In genomic region chr13:58801291-58801690, GRCm38 (mm10) we compare ENCODE assay signal across 28 mouse cellular contexts. TPM values are rescaled to one million over a fixed set of nuclear protein-coding genes. Genes with fewer than 3 reads are reported as not detected.
"Had no signal": no experiment of that assay in that cellular context is flagged by ENCODE, and none has a peak within 500 bp of the region (broad histone marks: within the 10 kb centered on the region; RNA-seq: fewer than 3 reads in every experiment).

No protein-coding gene starts in this region.

- H3K9me3 ChIP-seq: embryonic facial prominence, embryonic 15.5 days; forebrain, embryonic 13.5 days; forebrain, embryonic 15.5 days had no signal

- H3K36me3 ChIP-seq: embryonic facial prominence, embryonic 10.5 days; embryonic facial prominence, embryonic 12.5 days; embryonic facial prominence, embryonic 13.5 days; embryonic facial prominence, embryonic 15.5 days; forebrain, embryonic 10.5 days; forebrain, embryonic 12.5 days; forebrain, embryonic 15.5 days had no signal

- H3K9ac ChIP-seq: embryonic facial prominence, embryonic 12.5 days; embryonic facial prominence, embryonic 13.5 days; embryonic facial prominence, embryonic 15.5 days; forebrain, embryonic 12.5 days; forebrain, embryonic 13.5 days; forebrain, embryonic 15.5 days; forebrain, postnatal 0 days had no signal

- H3K4me1 ChIP-seq: embryonic facial prominence, embryonic 10.5 days; embryonic facial prominence, embryonic 12.5 days; embryonic facial prominence, embryonic 15.5 days; forebrain, embryonic 12.5 days; forebrain, embryonic 13.5 days had no signal

- H3K4me3 ChIP-seq: embryonic facial prominence, embryonic 10.5 days; embryonic facial prominence, embryonic 12.5 days; embryonic facial prominence, embryonic 13.5 days; embryonic facial prominence, embryonic 15.5 days; erythroblast, embryonic 14.5 days; forebrain, embryonic 10.5 days; forebrain, embryonic 12.5 days; forebrain, embryonic 13.5 days; forebrain, embryonic 15.5 days; gastrocnemius, adult 2 months; heart, adult 2 months had no signal

- DNase-seq: cerebellum, adult 2 months; cerebellum, adult 8-10 months; cerebellum, adult 9-10 months; cerebellum, adult 9-11 months; cerebellum, postnatal 10 days; cerebellum, postnatal 14 days; cerebellum, postnatal 25 days; cerebellum, postnatal 36 days; embryo, embryonic 11 days; forebrain, postnatal 0 days; gastrocnemius, adult 2 months; gastrocnemius, postnatal 10 days; gastrocnemius, postnatal 14 days; gastrocnemius, postnatal 25 days; gastrocnemius, postnatal 36 days; heart, adult 18-20 months; heart, adult 2 months had no signal

- H3K4me2 ChIP-seq: embryonic facial prominence, embryonic 12.5 days; embryonic facial prominence, embryonic 13.5 days; embryonic facial prominence, embryonic 15.5 days; forebrain, embryonic 12.5 days; forebrain, embryonic 13.5 days; forebrain, embryonic 15.5 days had no signal

- H3K27ac ChIP-seq: embryonic facial prominence, embryonic 10.5 days; embryonic facial prominence, embryonic 12.5 days; embryonic facial prominence, embryonic 13.5 days; embryonic facial prominence, embryonic 15.5 days; forebrain, embryonic 10.5 days; forebrain, embryonic 12.5 days; forebrain, embryonic 13.5 days; forebrain, embryonic 15.5 days; gastrocnemius, adult 2 months; heart, adult 2 months had no signal

- ATAC-seq: forebrain, embryonic 13.5 days; forebrain, embryonic 14.5 days; forebrain, embryonic 15.5 days; forebrain, embryonic 16.5 days; forebrain, postnatal 0 days had no signal

RNA-seq across cellular contexts. Expression of gene Ntrk2, which starts 5.1 kb away (rescaled TPM):
- polyA plus RNA-seq: erythroblast, embryonic 14.5 days had no signal
